Mouse (Mus musculus) ES-Bruce4 (cell line): Measurements from ENCODE around the gene Eepd1.

Experiments used
- EP300 ChIP-seq: IDR thresholded peaks from 2 replicates; pipeline ENCODE4 v1.6.1; 2011; ENCODE audit warnings: low read depth, low read length; ENCODE audit not compliant: insufficient read depth
- POLR2A ChIP-seq: IDR thresholded peaks from one replicate; pipeline ENCODE4 v1.8.1; 2011; ENCODE audit warnings: low read length; ENCODE audit not compliant: insufficient read depth

DNA sequence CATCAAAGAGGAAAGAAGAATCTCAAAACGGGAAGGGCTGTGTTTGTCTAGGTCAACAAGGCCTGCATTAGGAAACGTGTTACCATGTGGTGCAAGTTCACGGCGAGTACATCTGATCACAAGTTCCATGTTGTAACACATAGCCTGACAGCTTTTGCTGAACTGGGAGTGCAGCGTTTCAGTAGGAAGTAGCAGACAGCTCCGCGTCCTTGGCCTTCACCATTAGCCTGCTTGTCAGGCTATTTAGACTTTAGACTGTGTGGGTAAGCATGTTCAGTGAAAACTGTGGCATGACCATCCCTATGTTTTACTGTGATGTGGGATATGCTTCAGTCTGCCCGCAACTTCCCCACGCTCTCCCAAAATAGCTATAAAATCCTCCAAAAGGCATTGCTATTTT is 89.1 kb downstream of the Eepd1 start:
- TF ChIP-seq POLR2A (no peak), EP300 (no peak)
